8 mouse cellular contexts compared by ENCODE assay signal in genomic region chr9:92275486-92276207, GRCm38 (mm10). TPM values are rescaled to one million over a fixed set of nuclear protein-coding genes. Genes with fewer than 3 reads are reported as not detected.
DNase-seq lines count a peak whose midpoint lies in the region; ATAC-seq and TF ChIP-seq lines count a peak whose summit lies in the region.

Gene Plscr2, plus strand, starts transcription at chr9:92275602.

- H3K27me3 ChIP-seq in kidney, embryonic 14.5 days (ENCODE audit: control insufficient read depth, insufficient read depth, low read length), result no peaks in the 10 kb centered on the region
- H3K27me3 ChIP-seq in forebrain, embryonic 12.5 days, result no peaks in the 10 kb centered on the region

- 49% methylated on average over 9 of the region's 9 CpGs for WGBS in kidney, embryonic 14.5 days
- 64% methylated on average over 9 of the region's 9 CpGs for WGBS in olfactory bulb, adult 2 months
- WGBS in forebrain, embryonic 12.5 days, result 79% methylated on average over 9 of the region's 9 CpGs

- peaks cover 1% of the 10 kb centered on the region; the same call in 1 of the 2 replicates for H3K36me3 ChIP-seq in kidney, embryonic 14.5 days (ENCODE audit: control insufficient read depth, insufficient read depth, low read length)
- 0 out of 2 replicates have a peak, but pooled peaks cover 4% of the 10 kb centered on the region for H3K36me3 ChIP-seq in forebrain, embryonic 12.5 days (replicated peaks)

- H3K4me2 ChIP-seq in kidney, embryonic 14.5 days (replicated peaks; ENCODE audit: low read depth, low read length), result no peak within 1 kb of the TSS
- H3K4me2 ChIP-seq in forebrain, embryonic 12.5 days, result no peak within 1 kb of the TSS

- ATAC-seq in kidney, embryonic 14.5 days (ENCODE audit: low FRiP score, low TSS enrichment), result no peak
- no peak for ATAC-seq in forebrain, embryonic 12.5 days (ENCODE audit: low FRiP score)
- ATAC-seq in granulocyte monocyte progenitor cell, adult 5-6 weeks (replicated peaks; ENCODE audit: poor library complexity, severe bottlenecking), result no peak

- no peaks in the 10 kb centered on the region for H3K9me3 ChIP-seq in kidney, embryonic 14.5 days (ENCODE audit: control insufficient read depth, low read length)
- no peaks in the 10 kb centered on the region for H3K9me3 ChIP-seq in forebrain, embryonic 12.5 days

- no peak for TF ChIP-seq CTCF in left cerebral cortex, adult 2 months (IDR thresholded peaks at IDR 0.05)
- TF ChIP-seq CTCF in embryonic fibroblast, embryonic 13.5 days (IDR thresholded peaks at IDR 0.05; ENCODE audit: borderline replicate concordance, insufficient read depth, low read length), result no peak
- TF ChIP-seq CTCF in olfactory bulb, adult 2 months (IDR thresholded peaks at IDR 0.05; ENCODE audit: insufficient read depth, low read depth, low read length), result no peak

- intact Hi-C loops in left cerebral cortex, adult 2 months (cut with DNase I), result no loop called here
- intact Hi-C loops in left cerebral cortex, postnatal 14 days (cut with DNase I), result no loop called here

- DNase-seq in left cerebral cortex, adult 2 months (ENCODE audit: extremely low spot score in 1 of 2, low spot score in 2 of 2), result no peak
- DNase-seq in left cerebral cortex, postnatal 14 days (ENCODE audit: low spot score in 2 of 2), result no peak
- no peak for DNase-seq in cerebellum, adult 9-10 months

- no peak for TF ChIP-seq POLR2A in embryonic fibroblast, embryonic 13.5 days (IDR thresholded peaks at IDR 0.05; ENCODE audit: low read depth, low read length)
- no peak for TF ChIP-seq POLR2A in olfactory bulb, adult 2 months (IDR thresholded peaks at IDR 0.05; ENCODE audit: insufficient read depth, low read depth, low read length)

- H3K9ac ChIP-seq in kidney, embryonic 14.5 days (ENCODE audit: low read depth, low read length), result no peak within 1 kb of the TSS
- no peak within 1 kb of the TSS for H3K9ac ChIP-seq in forebrain, embryonic 12.5 days

- H3K27ac ChIP-seq in left cerebral cortex, adult 2 months, result peak within 1 kb of the TSS; percentile 61
- peak within 1 kb of the TSS; percentile 89 for H3K27ac ChIP-seq in embryonic fibroblast, embryonic 13.5 days (ENCODE audit: insufficient read depth, low read length)
- peak within 1 kb of the TSS; percentile 82 for H3K27ac ChIP-seq in kidney, embryonic 14.5 days (ENCODE audit: low read depth, low read length)
- no peak within 1 kb of the TSS for H3K27ac ChIP-seq in olfactory bulb, adult 2 months (ENCODE audit: insufficient read depth, low read depth, low read length)
- H3K27ac ChIP-seq in forebrain, embryonic 12.5 days, result no peak within 1 kb of the TSS

- H3K4me1 ChIP-seq in embryonic fibroblast, embryonic 13.5 days (ENCODE audit: control insufficient read depth, insufficient read depth, low read length), result peaks cover 24% of the 10 kb centered on the region
- H3K4me1 ChIP-seq in kidney, embryonic 14.5 days (ENCODE audit: control insufficient read depth, insufficient read depth, low read length), result peaks cover 35% of the 10 kb centered on the region
- H3K4me1 ChIP-seq in olfactory bulb, adult 2 months (ENCODE audit: control insufficient read depth, insufficient read depth, low read length), result no peaks in the 10 kb centered on the region
- no peaks in the 10 kb centered on the region for H3K4me1 ChIP-seq in forebrain, embryonic 12.5 days

- peak within 1 kb of the TSS; percentile 11; the same call in 1 of the 2 replicates for H3K4me3 ChIP-seq in left cerebral cortex, adult 2 months
- H3K4me3 ChIP-seq in embryonic fibroblast, embryonic 13.5 days (ENCODE audit: insufficient read depth, low read length), result no peak within 1 kb of the TSS; the same call in 1 of the 2 replicates
- H3K4me3 ChIP-seq in kidney, embryonic 14.5 days (ENCODE audit: low read length), result no peak within 1 kb of the TSS
- H3K4me3 ChIP-seq in olfactory bulb, adult 2 months (ENCODE audit: insufficient read depth, low read depth, low read length), result peak within 1 kb of the TSS; percentile 15; the same call in 1 of the 2 replicates
- H3K4me3 ChIP-seq in forebrain, embryonic 12.5 days (replicated peaks), result no peak within 1 kb of the TSS

RNA-seq across cellular contexts. Expression of gene Plscr2, which starts in this region (rescaled TPM):
- 1 to 10 TPM; 1.9 to 2.4 TPM for total RNA-seq in left cerebral cortex, adult 2 months (2021)
- total RNA-seq in left cerebral cortex, postnatal 14 days (2021), result 1 to 10 TPM in 1 of 2 experiments, under 1 TPM in 1; 0.97 to 1.5 TPM
- polyA plus RNA-seq in embryonic fibroblast, embryonic 13.5 days (2011; ENCODE audit: insufficient read length, low read depth, missing spikeins), result 4.8 and 6.7 TPM in 2 replicates
- polyA plus RNA-seq in kidney, embryonic 14.5 days (2014; fragmentation: Nextera tagmentation; extraction: Ambion mirVana), result 6.0 and 11.6 TPM in 2 replicates
- polyA plus RNA-seq in olfactory bulb, adult 2 months (2012; ENCODE audit: insufficient read depth, insufficient read length, low replicate concordance, missing spikeins), result not detected in 2 replicates
- 0.47 and 0.51 TPM in 2 replicates for polyA plus RNA-seq in forebrain, embryonic 12.5 days (2016; fragmentation: Nextera tagmentation; extraction: Ambion mirVana)
- not detected in 2 replicates for total RNA-seq in granulocyte monocyte progenitor cell, adult 5-6 weeks (2014; fragmentation: Nextera tagmentation)
- total RNA-seq in granulocyte monocyte progenitor cell, adult 5-6 weeks (2017), result not detected in 2 replicates

Comparison
In these comparisons a context has a peak if more than half of its experiments do, and no peak if none do; other contexts are left out.
1. H3K27ac ChIP-seq: peak in left cerebral cortex, adult 2 months (single experiment), embryonic fibroblast, embryonic 13.5 days (single experiment) and kidney, embryonic 14.5 days (single experiment); none in olfactory bulb, adult 2 months (single experiment) and forebrain, embryonic 12.5 days (single experiment).
2. H3K4me3 ChIP-seq: peak in left cerebral cortex, adult 2 months (single experiment) and olfactory bulb, adult 2 months (single experiment); none in embryonic fibroblast, embryonic 13.5 days (single experiment), kidney, embryonic 14.5 days (single experiment) and forebrain, embryonic 12.5 days (single experiment).